Mouse (Mus musculus): ENCODE measurements around the gene Aadacl3. TPM values are rescaled to one million over a fixed set of nuclear protein-coding genes. Genes with fewer than 3 reads are reported as not detected.

Gene Aadacl3
- polyA plus RNA-seq, 1 experiment from 2014 or later = not detected

DNA sequence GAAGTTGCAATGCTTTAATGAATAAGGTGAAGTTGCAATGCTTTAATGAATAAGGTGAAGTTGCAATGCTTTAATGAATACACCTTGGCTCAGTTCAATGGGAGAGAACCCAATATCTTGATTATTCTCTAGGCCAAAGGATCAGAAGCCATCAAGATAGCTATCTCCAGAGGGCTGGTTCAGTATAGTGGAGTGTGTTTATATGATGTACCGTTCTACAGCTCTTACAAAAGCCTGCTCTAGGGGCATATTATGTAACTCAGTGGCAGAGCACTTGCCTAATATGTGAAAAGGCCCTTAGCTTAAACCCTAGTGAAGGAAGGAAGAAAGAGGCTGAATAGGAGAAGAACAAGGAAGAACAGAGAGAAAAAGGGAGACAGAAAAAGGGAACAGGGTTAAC is 22.0 kb downstream of the Aadacl3 start:
- Histone ChIP-seq H3K9me3 (ENCODE audit: low read length) (no peaks in the 10 kb centered on the region), H3K27me3 (replicated peaks; ENCODE audit: insufficient read depth, low read length) (no peaks in the 10 kb centered on the region), H3K4me1 (ENCODE audit: insufficient read depth, low read depth, low read length) (no peaks in the 10 kb centered on the region), H3K4me2 (replicated peaks; ENCODE audit: low read depth, low read length) (no peak overlapping the region), H3K9ac (replicated peaks; ENCODE audit: low read depth) (no peak overlapping the region), H3K27ac (ENCODE audit: low read length) (no peak overlapping the region), H3K4me3 (ENCODE audit: low read depth, low read length) (no peak overlapping the region), H3K36me3 (ENCODE audit: insufficient read depth, low read length) (no peaks in the 10 kb centered on the region)
- DNase-seq (ENCODE audit: low spot score) = no peak
- 50% methylated on average over 1 of the region's 1 CpGs for WGBS
- TF ChIP-seq CTCF (IDR thresholded peaks at IDR 0.05) (no peak), EP300 (IDR thresholded peaks at IDR 0.05) (no peak)
- ATAC-seq = no peak

- no peak overlapping the region for H3K4me2 ChIP-seq (replicated peaks; ENCODE audit: low read depth, low read length)
- no peak overlapping the region for H3K9ac ChIP-seq (replicated peaks; ENCODE audit: low read depth)
- H3K36me3 ChIP-seq (ENCODE audit: insufficient read depth, low read length) = no peaks in the 10 kb centered on the region
- H3K27me3 ChIP-seq (replicated peaks; ENCODE audit: insufficient read depth, low read length) = no peaks in the 10 kb centered on the region
- no peak for ATAC-seq
- no peaks in the 10 kb centered on the region for H3K9me3 ChIP-seq (ENCODE audit: low read length)
- no peak for DNase-seq (ENCODE audit: low spot score)
- WGBS = 91% methylated on average over 4 of the region's 4 CpGs
- H3K4me1 ChIP-seq (ENCODE audit: insufficient read depth, low read depth, low read length) = no peaks in the 10 kb centered on the region
- H3K27ac ChIP-seq (ENCODE audit: low read length) = no peak overlapping the region
- H3K4me3 ChIP-seq (ENCODE audit: low read depth, low read length) = no peak overlapping the region
- TF ChIP-seq CTCF (IDR thresholded peaks at IDR 0.05) = no peak
- no peak for TF ChIP-seq EP300 (IDR thresholded peaks at IDR 0.05)
These were observed 22.5 kb downstream of the Aadacl3 start for GRCm38 (mm10) chr4:144441095-144441494.

DNA sequence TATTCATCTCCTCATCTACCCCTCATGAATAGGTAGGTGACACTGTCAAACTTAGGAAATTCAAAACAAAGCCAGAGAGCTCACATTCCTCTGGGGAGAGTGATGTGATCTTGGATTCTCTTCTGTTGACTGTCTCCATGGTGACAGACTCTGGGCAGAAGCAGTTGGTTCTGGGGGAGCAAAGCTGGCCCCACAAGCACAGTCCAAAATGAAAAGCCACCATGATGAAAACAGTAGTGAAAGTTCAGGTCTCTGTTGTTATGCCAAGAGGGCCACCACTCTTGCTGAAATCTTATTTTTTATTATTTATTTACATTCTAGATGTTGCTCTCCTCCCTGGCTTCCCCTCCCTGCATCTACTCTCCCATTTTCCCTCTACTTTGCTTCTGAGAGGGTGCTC is 24.9 kb downstream of the Aadacl3 start, which contains the start of gene 1700012P22Rik:
Gene 1700012P22Rik, minus strand, starts transcription at position 101 of the 400 bp plus-strand sequence.
- H3K27ac ChIP-seq (ENCODE audit: low read length) = no peak within 1 kb of the TSS
- no peaks in the 10 kb centered on the region for H3K4me1 ChIP-seq (ENCODE audit: insufficient read depth, low read depth, low read length)
- DNase-seq (ENCODE audit: low spot score) (no peak), ATAC-seq (no peak)
- no peaks in the 10 kb centered on the region for H3K27me3 ChIP-seq (replicated peaks; ENCODE audit: insufficient read depth, low read length)
- no peak within 1 kb of the TSS for H3K4me3 ChIP-seq (ENCODE audit: low read depth, low read length)
- TF ChIP-seq EP300 (IDR thresholded peaks at IDR 0.05) (no peak), CTCF (IDR thresholded peaks at IDR 0.05) (no peak)
- no peaks in the 10 kb centered on the region for H3K36me3 ChIP-seq (ENCODE audit: insufficient read depth, low read length)
- H3K4me2 ChIP-seq (replicated peaks; ENCODE audit: low read depth, low read length) = no peak within 1 kb of the TSS
- H3K9ac ChIP-seq (replicated peaks; ENCODE audit: low read depth) = no peak within 1 kb of the TSS
- no peaks in the 10 kb centered on the region for H3K9me3 ChIP-seq (ENCODE audit: low read length)

DNA sequence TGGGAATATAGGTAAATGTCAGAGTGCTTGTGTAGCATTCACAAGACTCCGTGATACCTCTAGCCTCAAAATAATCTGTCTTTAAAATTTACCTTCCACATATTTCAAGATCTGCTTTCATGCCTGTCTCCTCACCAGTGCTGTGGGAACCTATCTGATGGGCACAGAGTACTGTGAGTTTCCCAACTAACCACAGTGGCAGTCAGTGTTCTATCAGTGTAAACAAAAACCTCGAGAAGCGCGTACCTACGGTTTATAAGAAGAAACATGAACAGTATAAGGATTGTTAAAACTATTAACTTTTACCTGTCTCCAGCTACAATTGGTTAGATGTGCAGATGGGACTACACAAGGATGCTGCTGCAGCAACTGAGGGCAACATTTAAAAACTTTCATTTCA is 30.3 kb downstream of the Aadacl3 start:
- H3K9ac ChIP-seq (replicated peaks; ENCODE audit: low read depth) = no peak overlapping the region
- H3K4me2 ChIP-seq (replicated peaks; ENCODE audit: low read depth, low read length) = no peak overlapping the region
- 82% methylated on average over 5 of the region's 5 CpGs for WGBS
- no peak overlapping the region for H3K27ac ChIP-seq (ENCODE audit: low read length)
- no peak for TF ChIP-seq CTCF (IDR thresholded peaks at IDR 0.05)
- no peak for TF ChIP-seq EP300 (IDR thresholded peaks at IDR 0.05)
- H3K27me3 ChIP-seq (replicated peaks; ENCODE audit: insufficient read depth, low read length) = no peaks in the 10 kb centered on the region
- ATAC-seq (no peak), DNase-seq (ENCODE audit: low spot score) (no peak)
- H3K4me1 ChIP-seq (ENCODE audit: insufficient read depth, low read depth, low read length) = no peaks in the 10 kb centered on the region
- no peaks in the 10 kb centered on the region for H3K36me3 ChIP-seq (ENCODE audit: insufficient read depth, low read length)
- no peaks in the 10 kb centered on the region for H3K9me3 ChIP-seq (ENCODE audit: low read length)
- H3K4me3 ChIP-seq (ENCODE audit: low read depth, low read length) = no peak overlapping the region

DNA sequence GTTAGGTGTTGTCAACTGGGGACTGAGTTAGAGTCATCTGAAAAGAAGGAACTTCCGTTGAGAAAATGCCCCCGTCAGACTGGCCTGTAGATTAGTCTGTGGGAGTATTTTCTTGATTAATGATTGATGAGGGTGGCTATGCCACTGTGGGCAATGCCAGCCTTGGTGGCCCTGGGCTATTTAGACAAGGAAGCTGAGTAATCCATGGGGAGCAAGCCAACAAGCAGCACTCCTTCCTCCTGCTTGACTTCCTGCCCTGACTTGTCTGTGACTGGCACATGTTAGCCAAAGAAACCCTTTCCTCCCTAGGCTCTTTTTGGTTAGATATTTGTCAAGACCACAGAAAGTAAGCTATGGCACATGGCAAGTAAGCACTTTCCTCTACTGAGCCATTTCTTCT is 32.8 kb downstream of the Aadacl3 start:
- Histone ChIP-seq H3K4me2 (replicated peaks; ENCODE audit: low read depth, low read length) (no peak overlapping the region), H3K4me3 (ENCODE audit: low read depth, low read length) (no peak overlapping the region), H3K27me3 (replicated peaks; ENCODE audit: insufficient read depth, low read length) (no peaks in the 10 kb centered on the region), H3K36me3 (ENCODE audit: insufficient read depth, low read length) (no peaks in the 10 kb centered on the region), H3K4me1 (ENCODE audit: insufficient read depth, low read depth, low read length) (no peaks in the 10 kb centered on the region), H3K9me3 (ENCODE audit: low read length) (no peaks in the 10 kb centered on the region), H3K27ac (ENCODE audit: low read length) (no peak overlapping the region), H3K9ac (replicated peaks; ENCODE audit: low read depth) (no peak overlapping the region)
- TF ChIP-seq EP300 (IDR thresholded peaks at IDR 0.05) (no peak), CTCF (IDR thresholded peaks at IDR 0.05) (no peak)
- ATAC-seq (no peak), DNase-seq (ENCODE audit: low spot score) (no peak)
- 72% methylated on average over 2 of the region's 2 CpGs for WGBS

- Histone ChIP-seq H3K27me3 (replicated peaks; ENCODE audit: insufficient read depth, low read length) (no peaks in the 10 kb centered on the region), H3K9me3 (ENCODE audit: low read length) (no peaks in the 10 kb centered on the region), H3K9ac (replicated peaks; ENCODE audit: low read depth) (no peak overlapping the region), H3K36me3 (ENCODE audit: insufficient read depth, low read length) (no peaks in the 10 kb centered on the region), H3K27ac (ENCODE audit: low read length) (no peak overlapping the region), H3K4me3 (ENCODE audit: low read depth, low read length) (no peak overlapping the region), H3K4me1 (ENCODE audit: insufficient read depth, low read depth, low read length) (no peaks in the 10 kb centered on the region), H3K4me2 (replicated peaks; ENCODE audit: low read depth, low read length) (no peak overlapping the region)
- ATAC-seq (no peak), DNase-seq (ENCODE audit: low spot score) (no peak)
- TF ChIP-seq EP300 (IDR thresholded peaks at IDR 0.05) = no peak
- WGBS = 14% methylated on average over 3 of the region's 3 CpGs
These were observed 34.7 kb downstream of the Aadacl3 start for GRCm38 (mm10) chr4:144428868-144429267.

- no peak for DNase-seq (ENCODE audit: low spot score)
- no peak overlapping the region for H3K4me2 ChIP-seq (replicated peaks; ENCODE audit: low read depth, low read length)
- no peak overlapping the region for H3K27ac ChIP-seq (ENCODE audit: low read length)
- H3K27me3 ChIP-seq (replicated peaks; ENCODE audit: insufficient read depth, low read length) = no peaks in the 10 kb centered on the region
- no peak overlapping the region for H3K4me3 ChIP-seq (ENCODE audit: low read depth, low read length)
- no peaks in the 10 kb centered on the region for H3K9me3 ChIP-seq (ENCODE audit: low read length)
- no peaks in the 10 kb centered on the region for H3K4me1 ChIP-seq (ENCODE audit: insufficient read depth, low read depth, low read length)
- ATAC-seq = no peak
- no peak overlapping the region for H3K9ac ChIP-seq (replicated peaks; ENCODE audit: low read depth)
- no peaks in the 10 kb centered on the region for H3K36me3 ChIP-seq (ENCODE audit: insufficient read depth, low read length)
- TF ChIP-seq CTCF (IDR thresholded peaks at IDR 0.05) (no peak), EP300 (IDR thresholded peaks at IDR 0.05) (no peak)
- WGBS = 71% methylated on average over 5 of the region's 5 CpGs
These were observed 39.0 kb downstream of the Aadacl3 start for GRCm38 (mm10) chr4:144424590-144424989.

All from lung, postnatal 0 days (tissue).